Mouse (Mus musculus) forelimb bud, embryonic 11.5 days (tissue): ENCODE measurements at regions not wholly inside any gene's neighbourhood (a gene's known extent, or its start where the extent isn't known, plus 50 kb on each side); places are given as distances from the start of the nearest gene placed in this dataset.

Experiments
- DNase-seq: peaks from one replicate; pipeline ENCODE4 v3.0.0-alpha.2; 2012; ENCODE audit warnings: low read depth, low spot score

DNA sequence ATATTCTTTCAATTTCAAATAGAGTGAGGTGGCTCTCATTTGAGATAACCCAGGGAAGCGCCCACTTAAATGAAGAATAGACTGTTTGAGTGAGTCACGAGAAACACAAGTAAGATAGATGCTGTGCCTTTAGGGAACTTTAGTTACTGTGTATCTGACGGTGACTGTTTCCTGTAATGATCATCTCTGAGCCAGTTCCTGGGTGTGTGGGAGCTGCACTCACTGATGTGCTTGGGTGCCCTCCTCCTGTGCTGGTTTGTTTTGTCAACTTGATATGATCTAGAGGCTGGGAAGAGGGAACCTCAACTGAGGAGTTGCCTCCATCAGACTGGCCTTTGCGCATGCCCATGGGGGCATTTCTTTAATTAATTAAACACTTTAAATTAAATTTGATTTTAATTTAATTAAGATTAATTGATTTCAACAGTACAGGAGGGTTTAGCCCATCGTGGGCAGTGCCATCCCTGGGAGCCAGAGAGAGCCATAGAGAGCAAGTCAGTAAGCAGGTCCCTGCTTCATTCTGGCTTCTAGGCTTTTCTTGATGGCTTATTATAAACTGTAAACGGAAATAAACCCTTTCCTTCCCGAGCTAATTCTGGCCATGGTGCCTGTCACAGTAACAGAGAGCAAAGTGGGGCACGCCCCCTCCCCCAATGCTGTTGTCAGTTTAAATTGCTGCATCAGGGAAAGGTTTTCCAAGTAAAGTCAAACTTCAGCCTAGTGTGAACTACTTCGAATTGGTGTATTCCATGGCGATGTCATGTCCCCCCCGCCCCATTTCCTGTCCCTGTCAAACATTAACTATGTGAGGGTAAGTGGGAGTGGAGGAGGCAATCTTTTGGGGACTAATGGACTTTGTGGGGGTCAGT is 202.9 kb upstream of the Id2 start:
- DNase-seq = no peak

DNA sequence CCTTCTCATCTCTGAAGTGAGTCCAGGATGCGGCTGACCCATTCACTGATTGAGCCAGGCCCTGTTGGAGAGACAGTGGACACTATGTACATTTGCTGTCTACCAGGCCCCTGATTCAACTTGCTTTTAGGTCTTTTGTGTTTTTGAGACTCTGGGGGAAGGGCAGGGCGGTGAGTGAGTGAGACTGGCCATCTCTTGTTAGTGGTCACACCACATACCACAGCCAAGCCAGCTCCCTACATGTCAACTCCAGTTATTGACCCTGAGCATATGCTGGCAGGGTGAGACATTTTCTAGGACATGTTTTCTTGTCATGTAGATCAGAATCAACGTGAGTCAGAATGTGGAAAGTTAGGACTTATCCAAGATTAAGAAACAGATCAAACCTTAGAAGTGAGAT is 201.8 kb upstream of the Id2 start:
- no peak for DNase-seq

DNA sequence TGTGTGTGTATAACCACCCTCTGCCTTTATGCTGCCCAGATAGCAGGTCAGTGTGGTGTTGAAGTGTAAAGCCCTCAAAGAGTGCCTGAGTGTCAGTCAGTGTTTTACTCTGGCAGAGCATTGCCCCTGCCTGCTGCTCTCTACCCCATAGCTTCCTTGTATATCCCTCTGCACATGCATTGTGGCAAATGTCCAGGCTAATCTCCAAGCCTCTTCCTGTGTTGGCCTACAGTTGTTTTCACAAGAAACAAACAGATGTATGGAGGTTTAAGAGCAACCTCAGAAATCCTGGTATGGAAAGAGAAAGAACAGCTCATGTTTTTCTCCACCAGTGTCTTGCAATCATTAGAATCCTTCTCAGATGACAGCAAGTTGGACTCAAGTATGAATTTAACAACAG is 201.0 kb upstream of the Id2 start:
- DNase-seq = no peak

DNA sequence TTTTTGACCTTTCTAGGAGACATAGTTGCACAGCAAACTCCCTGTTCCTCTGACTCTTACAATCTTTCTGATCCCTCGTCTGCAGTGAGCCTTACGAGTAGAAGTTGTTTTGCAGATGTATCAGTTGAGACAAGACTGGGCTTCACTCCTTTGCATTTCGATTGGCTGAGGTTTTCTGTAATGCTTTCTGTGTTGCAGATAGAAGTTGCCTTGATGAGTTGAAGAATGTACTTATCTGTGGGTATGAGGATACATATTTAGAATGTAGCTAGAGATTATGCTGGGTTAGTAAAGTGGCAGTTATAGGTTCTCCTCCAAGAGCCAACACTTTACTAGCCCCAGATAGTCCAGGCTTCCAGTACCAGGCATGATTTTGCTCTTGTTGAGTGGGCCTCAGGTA is 199.7 kb upstream of the Id2 start:
- no peak for DNase-seq

DNA sequence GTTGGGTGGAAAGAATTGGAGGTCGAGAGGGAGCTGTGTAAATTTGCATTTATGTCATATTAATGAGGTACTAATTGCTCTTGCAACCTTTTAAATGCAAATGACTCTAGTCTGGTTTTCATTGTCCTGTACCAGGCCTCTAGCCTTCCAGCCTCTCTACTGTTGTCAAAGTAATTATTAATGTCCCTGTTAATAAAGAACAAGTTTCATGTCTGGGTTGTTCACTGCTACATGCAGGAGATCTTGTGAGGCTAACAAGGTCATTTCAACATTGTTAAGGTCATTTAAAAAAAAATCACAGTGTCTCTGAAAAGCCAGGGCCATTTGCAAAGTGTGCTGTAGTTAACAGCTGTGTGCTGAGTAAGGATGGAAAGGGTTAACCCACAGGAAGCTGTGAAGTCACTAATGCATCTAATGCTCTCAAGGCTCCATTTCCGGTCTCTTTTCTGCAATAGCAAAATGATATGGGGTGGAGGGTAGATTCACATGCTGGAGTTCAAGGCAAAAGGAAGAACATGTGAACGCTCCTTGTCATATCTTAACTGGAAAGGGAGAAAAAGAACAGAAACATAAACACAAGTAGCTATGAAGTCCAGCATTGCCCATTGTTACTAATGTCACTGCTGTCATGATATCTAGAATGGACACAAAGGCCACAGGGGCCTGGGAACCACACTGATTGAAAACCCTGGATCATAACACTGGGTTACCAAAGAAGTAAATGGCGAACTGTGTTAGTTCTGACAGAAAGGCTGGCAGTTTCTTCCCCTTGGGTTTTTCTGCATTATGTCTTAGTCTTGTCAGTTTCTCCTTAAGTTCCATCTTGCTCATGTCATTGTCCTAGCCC is 197.5 kb upstream of the Id2 start:
- no peak for DNase-seq

DNA sequence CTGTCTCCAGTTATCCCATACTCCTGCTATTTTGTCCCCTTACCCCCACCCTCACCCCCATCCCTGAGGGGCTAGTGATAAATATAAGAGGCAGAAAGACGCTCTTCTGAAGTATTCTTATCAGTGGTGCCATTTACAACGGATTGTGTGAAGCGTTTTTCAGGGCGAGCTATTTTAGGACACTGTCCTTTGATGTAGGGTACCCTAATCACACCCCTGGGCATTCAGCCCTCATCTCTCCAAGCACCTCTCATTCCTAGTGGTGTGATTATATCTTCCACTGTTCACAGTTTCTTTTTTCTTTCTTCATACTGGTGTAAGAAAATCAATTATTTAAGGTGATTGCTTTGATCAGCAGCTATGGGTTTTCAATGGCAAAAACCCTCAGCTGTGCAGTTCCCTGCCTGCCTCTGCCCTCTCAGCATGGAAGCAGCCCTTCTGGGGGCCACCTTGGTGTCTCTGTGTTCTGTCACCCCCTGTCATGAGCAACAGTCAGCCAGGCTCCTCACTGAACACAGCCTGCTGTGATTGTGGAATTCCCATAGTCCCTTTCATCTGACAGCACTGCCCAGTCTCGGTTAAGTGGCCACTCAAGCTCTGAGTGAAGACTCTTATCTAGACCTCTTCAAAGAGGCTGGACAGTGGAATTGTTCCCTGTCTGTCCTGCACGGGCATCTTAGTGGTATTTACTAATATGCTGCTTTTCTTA is 196.7 kb upstream of the Id2 start:
- no peak for DNase-seq

DNA sequence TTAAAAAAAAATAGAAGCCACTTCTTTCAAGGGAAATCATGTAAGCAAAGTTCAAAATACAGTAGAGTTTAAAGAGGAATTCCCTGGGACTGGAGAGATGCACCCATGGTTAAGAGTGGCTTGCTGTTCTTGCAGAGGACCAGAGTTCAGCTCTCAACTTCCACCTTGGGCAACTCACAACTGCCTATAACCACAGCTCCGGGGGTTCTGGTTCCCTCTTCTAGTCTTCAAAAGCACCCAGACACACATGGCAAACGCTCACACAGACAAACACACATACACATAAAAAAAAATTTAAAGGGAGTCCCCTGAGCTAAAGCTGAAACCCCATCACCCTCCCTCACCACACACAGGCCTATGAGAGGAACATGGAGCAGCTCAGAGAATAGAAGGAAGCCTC is 192.4 kb upstream of the Id2 start:
- DNase-seq = no peak

DNA sequence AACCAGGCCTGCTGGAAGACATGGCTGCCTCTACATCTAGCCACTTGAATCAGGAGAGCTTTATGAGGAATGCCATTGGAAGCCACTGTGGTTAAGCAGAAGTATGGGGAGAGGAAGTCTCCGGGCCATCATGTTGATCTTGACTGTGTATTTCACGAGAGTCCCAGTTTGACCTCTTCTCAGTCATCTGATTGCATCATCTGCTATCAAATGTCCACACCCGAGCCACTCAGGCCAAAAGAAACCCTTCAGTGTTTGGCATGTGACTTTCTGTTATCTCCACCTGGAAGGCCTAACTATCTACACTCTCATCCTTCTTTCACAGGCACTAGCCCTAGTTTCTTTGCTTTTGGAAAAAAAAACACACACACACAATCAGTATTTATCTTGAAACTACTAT is 186.9 kb upstream of the Id2 start:
- no peak for DNase-seq

DNA sequence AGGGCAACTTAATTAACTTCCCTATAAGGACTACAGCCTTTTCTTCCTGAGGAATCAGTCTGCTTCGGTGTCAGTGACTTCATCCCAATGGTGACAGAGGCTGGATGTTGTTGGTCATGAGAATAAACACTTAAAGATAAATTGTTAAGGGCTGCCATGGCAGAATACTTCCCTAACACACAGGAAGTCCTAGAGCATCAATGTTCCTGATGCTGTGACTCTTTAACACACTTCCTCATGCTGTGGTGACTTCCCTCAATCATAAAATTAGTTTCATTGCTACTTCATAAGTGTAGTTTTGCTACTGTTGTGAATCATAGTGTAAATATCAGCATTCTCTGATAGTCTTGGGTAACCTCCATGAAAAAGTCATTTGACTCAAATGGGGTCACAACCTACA is 184.5 kb upstream of the Id2 start:
- no peak for DNase-seq

DNA sequence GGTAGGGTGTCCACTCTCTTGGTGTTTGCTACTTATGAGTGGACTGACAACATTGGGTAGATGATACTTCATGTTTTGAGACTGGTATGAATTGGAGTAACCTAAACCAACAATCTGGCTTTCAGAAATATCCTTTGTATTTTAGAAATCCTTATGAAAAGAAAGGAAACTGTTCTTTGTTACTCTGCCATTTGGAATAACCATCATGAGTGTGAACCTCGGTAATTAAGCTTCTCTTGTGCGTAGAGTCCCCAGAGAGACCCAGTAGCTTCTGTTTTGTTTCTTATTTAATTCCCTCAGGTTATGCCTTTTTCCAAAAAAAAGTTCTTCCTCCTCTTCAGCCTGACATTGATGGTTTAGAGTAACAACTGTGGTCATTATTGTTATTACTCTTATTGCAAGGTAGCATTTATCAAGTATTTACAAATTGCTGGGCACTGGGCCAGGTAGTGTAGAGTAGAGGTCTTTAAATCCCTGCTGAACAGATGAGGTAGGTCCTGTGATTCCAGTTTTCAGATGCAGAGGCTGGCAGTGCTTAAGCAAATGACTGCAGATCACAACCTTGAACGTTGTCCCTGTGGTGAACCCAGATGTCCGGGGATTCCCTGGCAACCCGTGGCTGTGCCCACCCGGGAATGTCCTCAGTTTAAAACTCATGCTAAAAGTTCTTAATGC is 176.8 kb upstream of the Id2 start:
- no peak for DNase-seq

DNA sequence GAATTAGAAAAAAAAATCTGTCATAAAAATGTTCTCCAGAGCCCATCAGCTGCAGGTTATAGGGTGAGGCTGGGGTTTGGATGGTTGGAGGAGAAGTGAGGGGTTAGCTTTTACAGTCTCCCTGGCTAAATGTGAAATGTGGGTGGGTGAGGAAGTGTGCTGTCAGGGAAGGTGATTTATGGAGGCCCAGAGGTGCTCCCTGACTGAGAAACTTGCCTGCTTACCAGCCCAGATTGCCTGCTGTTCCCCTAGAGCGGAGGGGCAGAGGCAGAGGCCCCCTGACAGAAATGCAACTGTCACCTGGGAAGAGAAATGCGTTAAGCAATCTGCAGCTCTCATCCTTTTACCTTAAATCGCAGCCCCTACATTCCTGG is 175.8 kb upstream of the Id2 start:
- DNase-seq = peak; percentile 43

DNA sequence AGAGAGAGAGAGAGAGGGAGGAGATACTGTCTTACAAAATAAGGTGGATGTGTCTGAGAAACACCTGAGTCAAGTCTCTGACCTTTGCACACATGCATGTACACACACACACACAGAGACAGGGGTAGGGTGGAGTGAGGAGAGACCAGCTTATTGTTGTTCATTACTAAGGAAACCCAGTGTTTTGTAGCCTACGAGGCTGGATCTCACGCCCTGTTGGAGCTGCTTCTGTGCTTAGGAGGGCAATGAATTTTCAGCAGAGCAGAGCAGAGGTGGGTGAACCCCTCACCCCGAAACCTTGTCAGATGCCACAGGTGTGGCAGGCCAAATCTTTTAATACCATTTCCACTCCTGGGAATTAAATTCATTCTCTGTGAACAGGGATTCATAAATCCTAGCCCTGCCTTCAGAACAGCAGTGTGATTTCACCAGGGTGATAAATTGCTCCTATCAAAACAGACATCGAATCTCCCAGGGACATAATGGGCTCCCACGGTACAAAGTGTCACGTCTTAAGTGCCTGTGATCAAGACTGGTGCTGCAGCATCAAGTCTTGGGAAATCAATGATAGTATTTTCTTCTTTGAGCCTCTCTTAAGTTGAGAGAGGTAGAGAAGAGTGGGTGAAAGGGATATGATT is 175.3 kb upstream of the Id2 start:
- DNase-seq = no peak

DNA sequence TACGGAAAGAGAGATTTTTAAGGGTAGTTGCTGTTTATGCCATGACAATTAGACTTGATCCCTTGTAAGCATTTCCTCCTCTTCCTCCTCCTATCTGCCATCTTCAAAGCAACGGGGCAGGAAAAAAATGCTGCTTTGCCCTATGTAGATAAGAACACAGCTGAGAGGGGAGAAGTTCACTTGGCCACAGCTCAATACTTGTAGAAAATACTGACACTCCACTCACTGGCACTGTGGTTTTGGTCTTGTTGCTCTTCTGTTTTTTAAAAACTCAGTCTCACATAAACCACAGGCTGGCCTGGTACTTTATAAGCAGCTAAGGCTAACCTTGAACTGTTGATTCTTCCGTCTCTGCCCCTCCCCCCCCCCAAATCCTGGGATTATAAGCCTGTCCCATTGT is 172.9 kb upstream of the Id2 start:
- no peak for DNase-seq

DNA sequence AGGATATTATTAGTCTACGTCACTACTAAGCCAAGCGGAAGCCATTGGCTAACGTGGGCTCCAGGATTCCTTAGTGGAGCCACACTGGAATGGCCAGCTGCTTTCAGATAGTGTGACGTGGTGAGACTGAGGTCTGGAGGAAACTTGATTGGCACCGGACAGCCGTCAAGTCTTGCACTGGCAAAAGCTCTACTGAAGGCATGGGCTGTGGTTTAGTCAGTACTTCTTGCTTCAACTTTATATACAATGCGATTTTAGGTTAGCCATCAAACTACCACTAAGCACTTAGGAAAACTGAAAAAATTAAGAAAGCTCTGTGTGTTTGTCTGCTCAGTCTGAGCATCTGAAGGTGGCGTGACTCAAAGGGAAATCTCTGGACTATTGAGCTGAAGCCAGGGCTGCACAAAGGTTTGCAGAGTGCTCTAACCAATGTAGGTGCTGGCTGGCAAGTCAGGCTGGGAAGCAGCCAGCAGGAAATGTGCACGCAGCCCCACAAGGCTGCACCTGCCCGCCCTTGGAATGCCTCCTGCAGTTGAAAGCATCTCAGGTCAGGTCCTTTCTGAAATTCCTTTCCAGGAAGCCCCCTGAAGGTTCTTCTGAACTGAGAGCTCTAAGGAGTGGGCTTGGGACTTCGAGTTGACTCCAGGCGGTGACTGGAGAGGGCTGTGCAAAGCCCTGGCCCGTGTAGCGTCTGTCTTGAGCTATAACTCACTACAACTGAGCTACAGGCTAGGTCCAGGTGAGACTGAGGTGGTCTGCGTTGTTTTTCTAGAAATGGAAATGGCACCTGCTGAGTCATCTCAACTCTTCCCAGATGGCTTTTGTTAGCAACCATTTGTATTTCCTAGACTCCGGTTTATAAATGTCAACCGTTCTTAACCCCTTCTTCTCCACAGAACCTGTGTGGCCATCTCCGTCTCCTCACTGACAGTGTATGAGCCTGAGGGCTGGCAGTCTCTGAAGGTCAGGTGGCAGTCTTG is 172.2 kb upstream of the Id2 start:
- peak; percentile 25 for DNase-seq

DNA sequence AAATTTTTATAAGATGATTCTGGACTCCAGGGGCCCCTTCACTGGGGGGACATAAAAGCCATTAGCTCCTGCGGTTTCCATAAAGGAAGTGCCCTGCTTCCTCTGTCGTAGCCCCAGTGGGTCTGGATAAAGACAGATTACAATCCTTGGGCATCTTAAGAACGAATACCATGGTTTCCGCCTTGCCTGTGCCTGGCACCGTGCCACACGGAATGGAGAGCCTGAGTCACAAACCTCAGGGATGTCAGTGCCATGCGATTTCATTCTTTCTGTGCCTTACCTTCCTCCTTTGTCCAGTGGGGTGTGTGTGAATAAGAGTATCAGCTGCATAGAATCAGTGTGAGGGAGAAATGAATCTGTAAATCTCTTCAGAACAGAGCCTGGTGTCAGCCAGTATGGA is 171.4 kb upstream of the Id2 start:
- no peak for DNase-seq

DNA sequence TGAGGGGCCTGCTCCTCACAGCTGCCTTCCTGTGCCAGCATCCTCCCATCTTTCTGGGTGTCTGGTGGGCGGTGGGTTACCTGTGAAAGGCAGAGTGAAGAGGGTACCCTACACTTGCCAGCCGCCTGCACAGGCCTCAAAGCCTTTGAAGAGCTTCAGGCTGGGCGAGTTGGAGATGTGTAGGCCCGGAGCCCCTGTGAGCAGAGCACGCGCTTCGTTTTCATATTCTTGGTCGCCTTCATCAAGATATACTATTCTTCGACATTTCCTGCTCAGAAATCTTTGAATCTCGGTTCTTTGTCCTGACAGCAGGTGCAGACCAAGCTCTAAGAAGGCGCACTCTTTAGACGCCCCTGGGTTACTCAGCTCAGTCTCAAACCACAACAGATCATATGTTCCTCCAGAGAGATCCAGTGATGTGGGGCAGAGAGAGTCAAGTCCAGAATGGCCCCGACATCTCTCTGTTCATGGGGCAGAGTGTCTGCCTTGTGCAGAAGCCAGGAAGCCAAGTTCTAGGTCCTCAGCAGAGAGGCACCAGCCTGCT is 170.7 kb upstream of the Id2 start:
- DNase-seq = no peak

DNA sequence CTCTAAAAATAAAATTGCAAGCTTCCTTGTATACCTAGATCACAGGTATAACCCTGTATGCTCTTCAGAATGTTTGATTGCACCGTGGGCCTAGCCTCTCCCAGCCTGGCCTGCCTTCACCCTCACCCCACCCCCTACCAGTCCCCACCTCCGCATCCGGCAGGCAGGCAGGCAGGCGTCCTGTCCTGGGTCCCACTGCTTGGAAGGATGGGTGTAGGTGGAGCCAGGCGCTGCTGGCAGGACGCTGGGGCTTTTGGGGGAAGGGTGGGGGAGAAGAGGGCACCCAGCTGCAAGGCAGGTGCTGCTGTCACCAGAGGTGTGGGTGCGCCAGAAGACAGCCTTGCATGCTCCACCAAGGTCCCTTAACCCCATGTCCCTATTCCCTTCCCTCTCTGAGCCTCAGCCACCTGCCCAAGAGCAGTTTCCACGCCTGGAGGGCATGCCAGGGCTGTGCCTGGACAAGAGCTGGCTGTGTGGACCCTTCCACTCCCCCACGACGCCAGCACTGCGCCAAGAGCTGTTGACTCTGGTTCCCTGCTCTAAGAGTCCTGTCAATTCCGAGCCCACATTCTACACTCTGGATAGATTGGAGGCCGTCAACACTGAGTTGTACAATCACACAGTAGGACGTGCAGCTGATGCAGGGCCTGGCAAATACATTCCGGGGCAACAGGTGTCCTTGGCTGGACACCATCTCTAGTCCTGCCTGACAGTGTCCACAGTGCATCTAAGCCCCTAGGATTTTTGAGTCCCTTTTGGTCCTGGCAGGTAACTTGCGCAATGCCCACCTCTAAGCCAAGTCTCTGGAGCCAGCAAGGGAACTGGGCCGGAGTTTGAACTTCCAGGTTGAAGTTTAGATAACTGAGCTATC is 170.0 kb upstream of the Id2 start:
- no peak for DNase-seq

DNA sequence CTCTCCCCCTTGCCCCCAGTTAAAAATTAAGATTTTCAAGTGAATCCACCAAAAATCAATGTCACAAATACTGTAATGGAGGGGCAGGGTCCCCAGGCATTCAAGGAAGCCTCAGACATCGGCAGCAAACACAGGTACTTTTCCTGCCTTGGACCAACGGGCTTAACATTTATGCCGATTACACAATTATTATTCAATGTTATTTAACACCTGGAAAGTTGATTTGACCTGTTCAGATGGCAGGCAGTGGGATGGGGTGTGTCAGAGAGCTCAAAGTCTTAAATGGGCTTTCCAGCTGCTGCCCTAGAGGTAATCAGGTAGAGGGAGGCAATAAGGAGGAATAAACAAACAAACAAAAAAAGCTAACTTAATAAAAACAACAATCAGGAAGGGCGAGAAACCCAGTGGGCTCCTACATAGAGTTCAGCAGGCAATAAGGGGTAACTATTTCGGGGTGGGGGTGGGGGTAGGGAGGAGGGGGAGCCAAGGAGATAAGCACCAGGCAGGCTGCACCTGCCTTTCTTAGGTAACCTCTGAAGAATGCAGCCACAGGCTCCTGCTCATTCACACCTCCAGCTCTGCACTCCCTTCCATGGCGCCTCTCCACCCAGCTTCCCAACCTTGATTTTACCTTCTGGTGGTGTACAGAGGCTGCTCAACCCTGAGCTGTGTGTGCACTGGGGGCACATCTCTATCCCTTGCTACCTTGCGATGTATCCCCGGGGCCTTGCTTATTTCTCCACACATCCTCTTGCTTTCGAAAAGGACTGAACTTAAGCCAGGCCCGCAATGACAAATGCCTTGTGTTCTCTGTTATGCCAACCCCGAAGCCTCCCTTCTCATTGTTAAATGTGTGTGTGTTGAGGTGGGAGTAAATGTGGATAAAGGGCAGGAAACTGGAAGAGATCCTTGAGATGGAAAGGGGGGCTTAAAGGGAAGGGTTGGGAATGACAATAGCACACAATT is 168.9 kb upstream of the Id2 start:
- DNase-seq = no peak
